Mouse (Mus musculus): ENCODE results near the gene Ctcf. TPM values are rescaled to one million over a fixed set of nuclear protein-coding genes. Genes with fewer than 3 reads are reported as not detected.

The Ctcf gene
- total and polyA plus RNA-seq, 3 experiments = 9.3 to 41.9 (median 41.4) TPM

GRCm38 (mm10) chr8:105639835-105640234 lies 3.5 kb downstream of the Ctcf start:
- no peak overlapping the region for H3K4me3 ChIP-seq
- H3K79me2 ChIP-seq (replicated peaks; ENCODE audit: control insufficient read depth, insufficient read depth, low read length) = peaks cover 9% of the 10 kb centered on the region
- no peaks in the 10 kb centered on the region for H3K27me3 ChIP-seq (ENCODE audit: control insufficient read depth, insufficient read depth, low read length)
- 32% methylated on average over 1 of the region's 1 CpGs for WGBS
- DNase-seq = no peak
- peaks cover 21% of the 10 kb centered on the region for H3K36me3 ChIP-seq (ENCODE audit: control insufficient read depth, insufficient read depth, low read length)
- no peak overlapping the region for H3K27ac ChIP-seq
- H3K9ac ChIP-seq (ENCODE audit: low read depth, low read length) = no peak overlapping the region
- intact Hi-C loops (cut with DNase I) = loop anchor here (5.0 kb wide), 3 partner anchors 62 to 117 kb away; partner anchors contain the start of genes Acd, Atp6v0d1, Gfod2 and Pard6a
- no peak for TF ChIP-seq POLR2A (IDR thresholded peaks at IDR 0.05; ENCODE audit: insufficient read depth, low read depth, low read length)
- no peak for TF ChIP-seq EP300 (IDR thresholded peaks at IDR 0.05; ENCODE audit: insufficient read depth, low read depth, low read length)
- TF ChIP-seq CTCF (IDR thresholded peaks at IDR 0.05) = no peak
- peaks cover 11% of the 10 kb centered on the region for H3K4me1 ChIP-seq (ENCODE audit: control insufficient read depth, insufficient read depth, low read length)

GRCm38 (mm10) chr8:105640511-105640910 lies 4.1 kb downstream of the Ctcf start:
- intact Hi-C loops (cut with DNase I) = no loop called here
- no peak for DNase-seq
- WGBS = 18% methylated on average over 2 of the region's 2 CpGs
- Histone ChIP-seq H3K27ac (no peak overlapping the region), H3K4me1 (ENCODE audit: control insufficient read depth, insufficient read depth, low read length) (peaks cover 11% of the 10 kb centered on the region), H3K27me3 (ENCODE audit: control insufficient read depth, insufficient read depth, low read length) (no peaks in the 10 kb centered on the region), H3K4me3 (no peak overlapping the region), H3K79me2 (replicated peaks; ENCODE audit: control insufficient read depth, insufficient read depth, low read length) (peaks cover 12% of the 10 kb centered on the region), H3K36me3 (ENCODE audit: control insufficient read depth, insufficient read depth, low read length) (peaks cover 24% of the 10 kb centered on the region), H3K9ac (ENCODE audit: low read depth, low read length) (no peak overlapping the region)
- no peak for TF ChIP-seq POLR2A (IDR thresholded peaks at IDR 0.05; ENCODE audit: insufficient read depth, low read depth, low read length)
- TF ChIP-seq EP300 (IDR thresholded peaks at IDR 0.05; ENCODE audit: insufficient read depth, low read depth, low read length) = no peak
- TF ChIP-seq CTCF (IDR thresholded peaks at IDR 0.05) = no peak

DNA sequence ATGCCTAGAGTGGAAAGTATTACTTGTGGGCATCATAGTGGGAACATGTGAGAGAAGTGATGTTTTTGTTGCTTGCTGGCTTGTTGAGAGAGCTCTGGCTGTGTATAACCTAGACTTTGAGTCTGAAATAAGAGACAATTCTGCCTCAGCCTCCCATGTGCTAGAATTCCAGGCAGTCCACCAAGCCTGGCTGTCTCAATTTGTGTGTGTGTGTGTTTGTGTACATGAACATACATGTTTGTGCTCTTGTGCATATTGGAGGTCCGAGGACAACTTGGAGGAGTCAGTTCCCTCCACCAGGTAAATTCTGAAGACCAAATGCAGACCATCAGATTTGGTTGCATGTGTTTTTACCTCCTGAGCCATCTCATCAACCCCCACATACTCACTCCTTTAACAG lies 8.8 kb downstream of the Ctcf start:
- peaks cover 8% of the 10 kb centered on the region for H3K79me2 ChIP-seq (replicated peaks; ENCODE audit: control insufficient read depth, insufficient read depth, low read length)
- H3K27ac ChIP-seq = no peak overlapping the region
- peaks cover 2% of the 10 kb centered on the region for H3K4me1 ChIP-seq (ENCODE audit: control insufficient read depth, insufficient read depth, low read length)
- H3K27me3 ChIP-seq (ENCODE audit: control insufficient read depth, insufficient read depth, low read length) = no peaks in the 10 kb centered on the region
- DNase-seq = no peak
- 81% methylated on average over 1 of the region's 1 CpGs for WGBS
- H3K9ac ChIP-seq (ENCODE audit: low read depth, low read length) = no peak overlapping the region
- no peak overlapping the region for H3K4me3 ChIP-seq
- TF ChIP-seq POLR2A (IDR thresholded peaks at IDR 0.05; ENCODE audit: insufficient read depth, low read depth, low read length) (no peak), EP300 (IDR thresholded peaks at IDR 0.05; ENCODE audit: insufficient read depth, low read depth, low read length) (no peak), CTCF (IDR thresholded peaks at IDR 0.05) (no peak)
- intact Hi-C loops (cut with DNase I) = no loop called here
- peaks cover 19% of the 10 kb centered on the region for H3K36me3 ChIP-seq (ENCODE audit: control insufficient read depth, insufficient read depth, low read length)

DNA sequence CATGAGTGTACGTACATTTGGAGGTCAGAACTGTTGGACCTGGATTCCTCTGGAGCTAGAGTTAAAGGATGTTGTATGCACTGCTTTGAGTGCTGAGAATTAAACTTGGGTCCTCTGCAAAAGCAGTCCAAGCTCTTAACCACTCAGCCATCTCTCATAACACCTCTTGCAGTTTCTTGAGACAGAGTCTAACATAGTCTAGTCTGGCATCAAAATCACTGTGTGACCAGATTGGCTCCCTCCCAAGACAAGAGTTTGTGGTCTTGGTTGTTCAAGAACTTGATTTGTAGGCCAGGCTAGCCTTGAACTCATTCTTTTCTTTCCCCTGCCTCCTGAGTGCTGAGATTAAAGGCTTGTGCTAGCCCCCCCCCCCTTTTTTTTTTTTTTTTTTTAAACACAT lies 12.6 kb downstream of the Ctcf start:
- H3K9ac ChIP-seq (ENCODE audit: low read depth, low read length) = no peak overlapping the region
- 98% methylated on average over 1 of the region's 1 CpGs for WGBS
- no peak overlapping the region for H3K4me3 ChIP-seq
- peaks cover 3% of the 10 kb centered on the region for H3K4me1 ChIP-seq (ENCODE audit: control insufficient read depth, insufficient read depth, low read length)
- peaks cover 14% of the 10 kb centered on the region for H3K36me3 ChIP-seq (ENCODE audit: control insufficient read depth, insufficient read depth, low read length)
- intact Hi-C loops (cut with DNase I) = no loop called here
- no peak for DNase-seq
- TF ChIP-seq CTCF (IDR thresholded peaks at IDR 0.05) (no peak), EP300 (IDR thresholded peaks at IDR 0.05; ENCODE audit: insufficient read depth, low read depth, low read length) (no peak), POLR2A (IDR thresholded peaks at IDR 0.05; ENCODE audit: insufficient read depth, low read depth, low read length) (no peak)
- no peaks in the 10 kb centered on the region for H3K27me3 ChIP-seq (ENCODE audit: control insufficient read depth, insufficient read depth, low read length)
- H3K27ac ChIP-seq = no peak overlapping the region
- peaks cover 7% of the 10 kb centered on the region for H3K79me2 ChIP-seq (replicated peaks; ENCODE audit: control insufficient read depth, insufficient read depth, low read length)

DNA sequence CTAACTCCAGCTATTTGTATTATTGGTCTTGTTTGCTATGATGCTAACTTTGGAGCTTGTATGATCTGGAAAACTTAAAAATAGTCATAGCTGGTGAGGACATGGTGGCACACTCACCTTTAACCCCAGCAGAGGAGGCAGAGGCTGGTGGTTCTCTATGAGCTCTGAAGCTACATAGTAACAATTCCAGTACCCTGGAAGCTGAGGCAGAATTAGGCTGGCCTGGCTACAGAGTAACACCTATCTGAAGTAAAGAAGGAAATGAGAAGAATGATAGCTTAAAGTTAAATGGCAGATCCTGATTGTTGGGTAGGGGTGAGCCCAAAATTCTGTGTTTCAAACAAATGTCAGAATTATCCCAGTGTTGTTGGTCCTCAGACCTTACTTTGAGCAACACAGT lies 21.3 kb downstream of the Ctcf start:
- H3K36me3 ChIP-seq (ENCODE audit: control insufficient read depth, insufficient read depth, low read length) = peaks cover 12% of the 10 kb centered on the region
- no peak overlapping the region for H3K27ac ChIP-seq
- intact Hi-C loops (cut with DNase I) = no loop called here
- no peak for DNase-seq
- H3K27me3 ChIP-seq (ENCODE audit: control insufficient read depth, insufficient read depth, low read length) = no peaks in the 10 kb centered on the region
- H3K4me1 ChIP-seq (ENCODE audit: control insufficient read depth, insufficient read depth, low read length) = no peaks in the 10 kb centered on the region; the same call in 1 of the 2 replicates
- H3K79me2 ChIP-seq (replicated peaks; ENCODE audit: control insufficient read depth, insufficient read depth, low read length) = peaks cover 1% of the 10 kb centered on the region; the same call in 1 of the 2 replicates
- H3K9ac ChIP-seq (ENCODE audit: low read depth, low read length) = no peak overlapping the region
- TF ChIP-seq CTCF (IDR thresholded peaks at IDR 0.05) = no peak
- TF ChIP-seq EP300 (IDR thresholded peaks at IDR 0.05; ENCODE audit: insufficient read depth, low read depth, low read length) = no peak
- no peak for TF ChIP-seq POLR2A (IDR thresholded peaks at IDR 0.05; ENCODE audit: insufficient read depth, low read depth, low read length)
- H3K4me3 ChIP-seq = no peak overlapping the region

DNA sequence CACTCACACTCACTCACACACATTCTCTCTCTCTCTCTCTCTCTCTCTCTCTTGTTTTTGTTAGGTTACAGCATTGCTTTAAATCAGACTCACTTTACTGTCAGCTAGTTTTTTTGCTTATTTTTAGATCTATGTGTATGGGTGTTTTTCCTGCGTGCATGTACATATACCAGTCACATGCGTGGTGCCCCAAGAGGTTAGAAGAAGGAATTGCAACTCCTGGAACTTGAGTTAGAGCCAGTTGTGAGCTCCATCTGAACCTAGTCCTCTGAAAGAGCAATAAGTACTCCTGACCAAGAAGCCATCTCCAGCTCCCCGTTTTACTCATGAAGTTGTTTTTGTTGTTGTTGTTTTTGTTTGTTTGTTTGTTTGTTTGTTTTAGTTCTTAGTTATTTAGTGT lies 24.8 kb downstream of the Ctcf start:
- no peak for DNase-seq
- Histone ChIP-seq H3K27ac (no peak overlapping the region), H3K27me3 (ENCODE audit: control insufficient read depth, insufficient read depth, low read length) (no peaks in the 10 kb centered on the region), H3K79me2 (replicated peaks; ENCODE audit: control insufficient read depth, insufficient read depth, low read length) (peaks cover 1% of the 10 kb centered on the region; the same call in 1 of the 2 replicates), H3K36me3 (ENCODE audit: control insufficient read depth, insufficient read depth, low read length) (peaks cover 2% of the 10 kb centered on the region; the same call in 1 of the 2 replicates), H3K4me1 (ENCODE audit: control insufficient read depth, insufficient read depth, low read length) (no peaks in the 10 kb centered on the region), H3K4me3 (no peak overlapping the region), H3K9ac (ENCODE audit: low read depth, low read length) (no peak overlapping the region)
- no peak for TF ChIP-seq POLR2A (IDR thresholded peaks at IDR 0.05; ENCODE audit: insufficient read depth, low read depth, low read length)
- TF ChIP-seq CTCF (IDR thresholded peaks at IDR 0.05) = peak; percentile 71
- TF ChIP-seq EP300 (IDR thresholded peaks at IDR 0.05; ENCODE audit: insufficient read depth, low read depth, low read length) = no peak
- intact Hi-C loops (cut with DNase I) = no loop called here
- 49% methylated on average over 3 of the region's 3 CpGs for WGBS

Data from heart, adult 2 months (tissue).